Mouse (Mus musculus): ENCODE measurements around the gene Hist1h1a. TPM values are rescaled to one million over a fixed set of nuclear protein-coding genes. Genes with fewer than 3 reads are reported as not detected.

The Hist1h1a gene
- polyA plus RNA-seq, 1 experiment from 2014 or later, result 0.76 TPM

- H3K9me3 ChIP-seq (replicated peaks), result no peaks in the 10 kb centered on the region
- H3K4me1 ChIP-seq (replicated peaks), result peaks cover 6% of the 10 kb centered on the region
- no peak overlapping the region for H3K4me3 ChIP-seq
- no peaks in the 10 kb centered on the region for H3K36me3 ChIP-seq
- H3K4me2 ChIP-seq, result no peak overlapping the region
- ATAC-seq (replicated peaks; ENCODE audit: insufficient number of reproducible peaks, insufficient read depth, low FRiP score, low read depth), result no peak
- H3K27me3 ChIP-seq, result no peaks in the 10 kb centered on the region
- no peak overlapping the region for H3K27ac ChIP-seq
- WGBS, result 22% methylated on average over 8 of the region's 8 CpGs
- H3K9ac ChIP-seq, result no peak overlapping the region
These were observed 31.2 kb upstream of the Hist1h1a start for GRCm38 (mm10) chr13:23732156-23732804.

- WGBS, result 86% methylated on average over 5 of the region's 5 CpGs
- H3K9ac ChIP-seq, result no peak overlapping the region
- no peak overlapping the region for H3K4me3 ChIP-seq
- no peak overlapping the region for H3K4me2 ChIP-seq
- H3K27ac ChIP-seq, result no peak overlapping the region
- peaks cover 20% of the 10 kb centered on the region for H3K4me1 ChIP-seq (replicated peaks)
- no peaks in the 10 kb centered on the region for H3K9me3 ChIP-seq (replicated peaks)
- ATAC-seq (replicated peaks; ENCODE audit: insufficient number of reproducible peaks, insufficient read depth, low FRiP score, low read depth), result no peak
- H3K36me3 ChIP-seq, result no peaks in the 10 kb centered on the region
- H3K27me3 ChIP-seq, result no peaks in the 10 kb centered on the region
These were observed 26.4 kb upstream of the Hist1h1a start for GRCm38 (mm10) chr13:23737091-23737490.

- H3K36me3 ChIP-seq, result no peaks in the 10 kb centered on the region
- H3K27ac ChIP-seq, result peak overlapping the region; percentile 99
- peak overlapping the region; percentile 92; the same call in 1 of the 2 replicates for H3K9ac ChIP-seq
- H3K4me2 ChIP-seq, result peak overlapping the region; percentile 97
- H3K27me3 ChIP-seq, result no peaks in the 10 kb centered on the region
- 23% methylated on average over 4 of the region's 4 CpGs for WGBS
- no peak for ATAC-seq (replicated peaks; ENCODE audit: insufficient number of reproducible peaks, insufficient read depth, low FRiP score, low read depth)
- no peaks in the 10 kb centered on the region for H3K9me3 ChIP-seq (replicated peaks)
- H3K4me3 ChIP-seq, result peak overlapping the region; percentile 74
- H3K4me1 ChIP-seq (replicated peaks), result peaks cover 19% of the 10 kb centered on the region
These were observed 25.4 kb upstream of the Hist1h1a start for GRCm38 (mm10) chr13:23738041-23738440.

GRCm38 (mm10) chr13:23738677-23739068 is 24.8 kb upstream of the Hist1h1a start, which contains the start of gene Hist1h1c:
Gene Hist1h1c (plus strand): TSS chr13:23738808.
- peak within 1 kb of the TSS; percentile 97 for H3K4me2 ChIP-seq
- H3K27ac ChIP-seq, result peak within 1 kb of the TSS; percentile 99
- no peaks in the 10 kb centered on the region for H3K9me3 ChIP-seq (replicated peaks)
- H3K4me1 ChIP-seq (replicated peaks), result peaks cover 19% of the 10 kb centered on the region
- no peaks in the 10 kb centered on the region for H3K27me3 ChIP-seq
- no peaks in the 10 kb centered on the region for H3K36me3 ChIP-seq
- peak within 1 kb of the TSS; percentile 92 for H3K9ac ChIP-seq
- peak within 1 kb of the TSS; percentile 74 for H3K4me3 ChIP-seq
- ATAC-seq (replicated peaks; ENCODE audit: insufficient number of reproducible peaks, insufficient read depth, low FRiP score, low read depth), result peak; percentile 91
- under 1% methylated on average over 38 of the region's 38 CpGs for WGBS

GRCm38 (mm10) chr13:23739069-23739921 is 24.2 kb upstream of the Hist1h1a start:
- H3K4me2 ChIP-seq, result peak overlapping the region; percentile 97
- no peaks in the 10 kb centered on the region for H3K36me3 ChIP-seq
- H3K27me3 ChIP-seq, result no peaks in the 10 kb centered on the region
- peak overlapping the region; percentile 92 for H3K9ac ChIP-seq
- ATAC-seq (replicated peaks; ENCODE audit: insufficient number of reproducible peaks, insufficient read depth, low FRiP score, low read depth), result peak; percentile 88
- H3K27ac ChIP-seq, result peak overlapping the region; percentile 99
- WGBS, result 0% methylated on average over 39 of the region's 39 CpGs
- H3K4me3 ChIP-seq, result peak overlapping the region; percentile 74
- no peaks in the 10 kb centered on the region for H3K9me3 ChIP-seq (replicated peaks)
- H3K4me1 ChIP-seq (replicated peaks), result peaks cover 21% of the 10 kb centered on the region

DNA sequence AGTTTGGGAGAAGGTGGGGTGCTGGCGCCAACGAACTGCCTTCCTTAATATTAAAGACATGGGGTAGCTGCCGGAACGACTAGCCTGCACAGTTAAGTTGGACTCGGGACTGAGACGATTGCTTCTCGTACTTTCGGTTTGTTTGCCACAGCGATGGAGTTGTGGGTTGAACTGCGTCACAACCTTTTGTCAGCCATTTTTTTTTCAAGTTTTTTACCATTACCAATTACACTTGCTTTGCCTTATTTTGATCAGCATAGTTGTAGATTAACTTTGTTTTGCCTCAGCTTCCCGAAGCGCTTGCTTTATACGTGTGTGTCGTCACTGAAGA is 23.6 kb upstream of the Hist1h1a start:
- no peaks in the 10 kb centered on the region for H3K9me3 ChIP-seq (replicated peaks)
- no peak; the same call in 1 of the 2 replicates for ATAC-seq (replicated peaks; ENCODE audit: insufficient number of reproducible peaks, insufficient read depth, low FRiP score, low read depth)
- no peaks in the 10 kb centered on the region for H3K36me3 ChIP-seq
- H3K4me1 ChIP-seq (replicated peaks), result peaks cover 25% of the 10 kb centered on the region
- H3K27ac ChIP-seq, result peak overlapping the region; percentile 99
- H3K27me3 ChIP-seq, result no peaks in the 10 kb centered on the region
- H3K4me2 ChIP-seq, result peak overlapping the region; percentile 97
- peak overlapping the region; percentile 92 for H3K9ac ChIP-seq
- WGBS, result under 1% methylated on average over 14 of the region's 14 CpGs
- peak overlapping the region; percentile 74 for H3K4me3 ChIP-seq

GRCm38 (mm10) chr13:23740256-23740840 is 23.1 kb upstream of the Hist1h1a start:
- Histone ChIP-seq H3K36me3 (no peaks in the 10 kb centered on the region), H3K27me3 (no peaks in the 10 kb centered on the region), H3K4me3 (peak overlapping the region; percentile 74), H3K9me3 (replicated peaks) (no peaks in the 10 kb centered on the region), H3K9ac (peak overlapping the region; percentile 92), H3K4me2 (peak overlapping the region; percentile 97), H3K4me1 (replicated peaks) (peaks cover 25% of the 10 kb centered on the region), H3K27ac (peak overlapping the region; percentile 99)
- WGBS, result 28% methylated on average over 13 of the region's 13 CpGs
- ATAC-seq (replicated peaks; ENCODE audit: insufficient number of reproducible peaks, insufficient read depth, low FRiP score, low read depth), result no peak

GRCm38 (mm10) chr13:23740910-23741309 is 22.6 kb upstream of the Hist1h1a start:
- 52% methylated on average over 5 of the region's 5 CpGs for WGBS
- ATAC-seq (replicated peaks; ENCODE audit: insufficient number of reproducible peaks, insufficient read depth, low FRiP score, low read depth), result no peak
- Histone ChIP-seq H3K27ac (peak overlapping the region; percentile 99), H3K4me3 (peak overlapping the region; percentile 74), H3K9me3 (replicated peaks) (no peaks in the 10 kb centered on the region), H3K36me3 (no peaks in the 10 kb centered on the region), H3K4me2 (peak overlapping the region; percentile 97), H3K4me1 (replicated peaks) (peaks cover 28% of the 10 kb centered on the region), H3K27me3 (no peaks in the 10 kb centered on the region), H3K9ac (no peak overlapping the region)

- Histone ChIP-seq H3K27me3 (no peaks in the 10 kb centered on the region), H3K4me1 (replicated peaks) (peaks cover 28% of the 10 kb centered on the region), H3K36me3 (no peaks in the 10 kb centered on the region), H3K4me2 (0 out of 2 replicates have a peak overlapping the region, but pooled peaks have one; percentile 8), H3K9ac (no peak overlapping the region), H3K4me3 (no peak overlapping the region), H3K9me3 (replicated peaks) (no peaks in the 10 kb centered on the region), H3K27ac (peak overlapping the region; percentile 9; the same call in 1 of the 2 replicates)
- ATAC-seq (replicated peaks; ENCODE audit: insufficient number of reproducible peaks, insufficient read depth, low FRiP score, low read depth), result no peak
These were observed 21.5 kb upstream of the Hist1h1a start for GRCm38 (mm10) chr13:23742007-23742406.

- H3K9me3 ChIP-seq (replicated peaks), result no peaks in the 10 kb centered on the region
- no peaks in the 10 kb centered on the region for H3K27me3 ChIP-seq
- WGBS, result 86% methylated on average over 5 of the region's 5 CpGs
- H3K9ac ChIP-seq, result no peak overlapping the region
- no peak overlapping the region for H3K4me2 ChIP-seq
- H3K36me3 ChIP-seq, result no peaks in the 10 kb centered on the region
- H3K4me1 ChIP-seq (replicated peaks), result peaks cover 33% of the 10 kb centered on the region
- ATAC-seq (replicated peaks; ENCODE audit: insufficient number of reproducible peaks, insufficient read depth, low FRiP score, low read depth), result no peak
- H3K4me3 ChIP-seq, result no peak overlapping the region
- no peak overlapping the region for H3K27ac ChIP-seq
These were observed 20.3 kb upstream of the Hist1h1a start for GRCm38 (mm10) chr13:23743215-23743614.

DNA sequence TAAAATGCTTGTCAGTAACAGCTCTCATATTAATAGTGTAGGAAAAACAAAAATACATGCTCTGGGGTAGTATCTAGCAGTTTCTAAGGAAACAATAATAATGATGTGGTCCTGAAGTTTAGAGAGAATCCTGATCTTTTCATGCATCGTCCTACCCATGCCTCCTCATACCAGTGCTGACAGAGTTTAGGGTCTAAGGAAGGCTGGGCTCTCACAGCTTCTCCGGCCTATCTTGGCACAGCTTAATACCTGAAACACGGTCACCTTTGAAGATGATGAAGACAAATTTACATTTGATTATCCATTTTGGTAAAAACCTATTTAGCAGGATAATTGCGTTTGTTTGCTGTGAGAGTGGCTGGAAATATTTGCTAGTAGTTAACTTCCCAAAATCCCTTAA is 19.5 kb upstream of the Hist1h1a start:
- Histone ChIP-seq H3K27me3 (no peaks in the 10 kb centered on the region), H3K27ac (peak overlapping the region; percentile 72; the same call in 1 of the 2 replicates), H3K4me3 (no peak overlapping the region), H3K4me1 (replicated peaks) (peaks cover 33% of the 10 kb centered on the region), H3K9me3 (replicated peaks) (no peaks in the 10 kb centered on the region), H3K36me3 (no peaks in the 10 kb centered on the region), H3K4me2 (peak overlapping the region; percentile 70), H3K9ac (0 out of 2 replicates have a peak overlapping the region, but pooled peaks have one; percentile 35)
- WGBS, result 43% methylated on average over 4 of the region's 4 CpGs
- no peak for ATAC-seq (replicated peaks; ENCODE audit: insufficient number of reproducible peaks, insufficient read depth, low FRiP score, low read depth)

Measured in heart, embryonic 15.5 days (tissue).